Mouse (Mus musculus) urinary bladder, adult 2 months (tissue): ENCODE measurements around the gene Plcxd2. TPM values are rescaled to one million over a fixed set of nuclear protein-coding genes. Genes with fewer than 3 reads are reported as not detected.
A peak's percentile ranks its signal among the peaks of the same experiment; 100 is the strongest.

Experiments
- DNase-seq: peaks from one replicate; pipeline ENCODE4 v3.0.0; 2022; ENCODE audit warnings: low spot score
- polyA plus RNA-seq: library from polyadenylated mRNA; depleted of rRNA; stranded (reverse); fragments of >200 nt; gene quantifications from 2 replicates; pipeline ENCODE4 v1.2.3, GENCODE M21; 2012; rRNA removed

The Plcxd2 gene
- polyA plus RNA-seq: 0.63 and 0.78 TPM in 2 replicates

GRCm38 (mm10) chr16:46010153-46010905 is at the start of gene Plcxd2:
Gene Plcxd2, minus strand, starts transcription at chr16:46010218.
- DNase-seq: peak; percentile 89

GRCm38 (mm10) chr16:46046906-46047305 is 36.9 kb upstream of the Plcxd2 start:
- no peak for DNase-seq

- DNase-seq: no peak
These were observed 26.2 kb upstream of the Plcxd2 start for GRCm38 (mm10) chr16:46036261-46036660.

- DNase-seq: no peak
These were observed 23.9 kb upstream of the Plcxd2 start for GRCm38 (mm10) chr16:46033896-46034295.

GRCm38 (mm10) chr16:46022958-46023491 is 13.0 kb upstream of the Plcxd2 start:
- DNase-seq: no peak

GRCm38 (mm10) chr16:46022189-46022928 is 12.3 kb upstream of the Plcxd2 start:
- DNase-seq: no peak

GRCm38 (mm10) chr16:46021302-46021701 is 11.3 kb upstream of the Plcxd2 start:
- no peak for DNase-seq

GRCm38 (mm10) chr16:46020396-46020795 is 10.4 kb upstream of the Plcxd2 start:
- DNase-seq: no peak

GRCm38 (mm10) chr16:46019799-46020198 is 9.8 kb upstream of the Plcxd2 start:
- DNase-seq: no peak

- no peak for DNase-seq
These were observed 9.3 kb upstream of the Plcxd2 start for GRCm38 (mm10) chr16:46019359-46019758.

- no peak for DNase-seq
These were observed 1.7 kb upstream of the Plcxd2 start for GRCm38 (mm10) chr16:46011696-46012095.

GRCm38 (mm10) chr16:46010906-46011220 is 845 bp upstream of the Plcxd2 start:
- no peak for DNase-seq

GRCm38 (mm10) chr16:46009717-46010116 is 301 bp downstream of the Plcxd2 start:
- no peak for DNase-seq

- no peak for DNase-seq
These were observed 1.3 kb downstream of the Plcxd2 start for GRCm38 (mm10) chr16:46008766-46009165.

- DNase-seq: no peak
These were observed 1.9 kb downstream of the Plcxd2 start for GRCm38 (mm10) chr16:46008036-46008605.

- DNase-seq: no peak
These were observed 3.8 kb downstream of the Plcxd2 start for GRCm38 (mm10) chr16:46006261-46006660.

- no peak for DNase-seq
These were observed 8.4 kb downstream of the Plcxd2 start for GRCm38 (mm10) chr16:46001550-46002166.

GRCm38 (mm10) chr16:46000976-46001375 is 9.0 kb downstream of the Plcxd2 start:
- DNase-seq: no peak

GRCm38 (mm10) chr16:45999374-46000191 is 10.4 kb downstream of the Plcxd2 start:
- DNase-seq: no peak

- no peak for DNase-seq
These were observed 11.8 kb downstream of the Plcxd2 start for GRCm38 (mm10) chr16:45998231-45998630.
